ENCODE assay signal across 24 mouse cellular contexts in genomic region chr1:177061761-177062160, GRCm38 (mm10).
"Had no signal": no experiment of that assay in that cellular context is flagged by ENCODE, and none has a peak within 500 bp of the region (broad histone marks: within the 10 kb centered on the region; RNA-seq: fewer than 3 reads in every experiment).

No protein-coding gene starts in this region.

- H3K9me3 ChIP-seq: limb, embryonic 13.5 days; liver, embryonic 12.5 days; liver, embryonic 15.5 days; midbrain, embryonic 12.5 days; midbrain, embryonic 15.5 days; neural tube, embryonic 12.5 days; neural tube, embryonic 15.5 days had no signal

- H3K4me3 ChIP-seq: left cerebral cortex, adult 2 months; limb, embryonic 13.5 days; liver, embryonic 12.5 days; liver, embryonic 15.5 days; midbrain, embryonic 12.5 days; midbrain, embryonic 15.5 days; neural tube, embryonic 12.5 days; neural tube, embryonic 15.5 days had no signal

- DNase-seq: kidney, adult 18-20 months; kidney, adult 9 months; kidney, postnatal 14 days; kidney, postnatal 4 days; layer of hippocampus, adult 9-11 months; layer of hippocampus, postnatal 36 days; liver; lung, adult 18-20 months; lung, postnatal 14 days; lung, postnatal 4 days; retina, postnatal 1 day; right cerebral cortex, postnatal 25 days; thymus, adult 2 months; thymus, postnatal 14 days; thymus, postnatal 4 days had no signal

- H3K27me3 ChIP-seq: limb, embryonic 13.5 days; liver, embryonic 12.5 days; liver, embryonic 15.5 days; midbrain, embryonic 12.5 days; midbrain, embryonic 15.5 days; neural tube, embryonic 12.5 days; neural tube, embryonic 15.5 days had no signal

- H3K4me1 ChIP-seq: limb, embryonic 13.5 days; liver, embryonic 12.5 days; liver, embryonic 15.5 days; midbrain, embryonic 12.5 days; midbrain, embryonic 15.5 days; neural tube, embryonic 12.5 days; neural tube, embryonic 15.5 days had no signal

- H3K27ac ChIP-seq: left cerebral cortex, adult 2 months; limb, embryonic 13.5 days; liver, embryonic 12.5 days; liver, embryonic 15.5 days; midbrain, embryonic 12.5 days; midbrain, embryonic 15.5 days; neural tube, embryonic 12.5 days; neural tube, embryonic 15.5 days; stomach, postnatal 0 days had no signal

- H3K36me3 ChIP-seq: liver, embryonic 12.5 days; liver, embryonic 15.5 days; midbrain, embryonic 15.5 days; neural tube, embryonic 15.5 days had no signal

- ATAC-seq: liver, embryonic 12.5 days; midbrain, embryonic 15.5 days had no signal
